Mouse (Mus musculus) liver, embryonic 12.5 days (tissue): Measurements from ENCODE around the gene Mgat4c. TPM values are rescaled to one million over a fixed set of nuclear protein-coding genes. Genes with fewer than 3 reads are reported as not detected.

ENCODE experiments used
- ATAC-seq: fragments of 200-750 bp; cut with Nextera tagmentation; 2 replicates; pipeline ENCODE4 v1.8.0; 2017; ENCODE audit warnings: moderate number of reproducible peaks, mild to moderate bottlenecking, moderate library complexity
- H3K27ac ChIP-seq: fragments of 300-500 bp; sonication (generic); 2 replicates; pipeline ENCODE4 v1.5.1; 2016; ENCODE audit warnings: mild to moderate bottlenecking
- H3K27me3 ChIP-seq: fragments of 300-500 bp; sonication (generic); replicated peaks from 2 replicates; pipeline ENCODE4 v1.6.1; 2016; ENCODE audit warnings: mild to moderate bottlenecking, moderate library complexity
- H3K36me3 ChIP-seq: fragments of 300-500 bp; sonication (generic); 2 replicates; pipeline ENCODE4 v1.6.1; 2016; ENCODE audit warnings: mild to moderate bottlenecking, moderate library complexity
- H3K4me1 ChIP-seq: fragments of 300-500 bp; sonication (generic); 2 replicates; pipeline ENCODE4 v1.6.1; 2016
- H3K4me2 ChIP-seq: fragments of 300-500 bp; sonication (generic); 2 replicates; pipeline ENCODE4 v1.6.1; 2016; ENCODE audit warnings: mild to moderate bottlenecking, moderate library complexity
- H3K4me3 ChIP-seq: fragments of 300-500 bp; sonication (generic); 2 replicates; pipeline ENCODE4 v1.5.1; 2016; ENCODE audit warnings: mild to moderate bottlenecking, moderate library complexity
- H3K9ac ChIP-seq: fragments of 300-500 bp; sonication (generic); 2 replicates; pipeline ENCODE4 v1.6.1; 2016; ENCODE audit warnings: mild to moderate bottlenecking, moderate library complexity
- H3K9me3 ChIP-seq: fragments of 300-500 bp; sonication (generic); replicated peaks from 2 replicates; pipeline ENCODE4 v1.6.1; 2016; ENCODE audit warnings: mild to moderate bottlenecking, moderate library complexity
- WGBS: fragments of 180-500 bp; shearing (Covaris S2); methylation state at CpG from one replicate; pipeline ENCODE4 v1.1.7; 2016; ENCODE audit not compliant: insufficient replicate concordance; 5-methylcytosine and 5-hydroxymethylcytosine counted together
- polyA plus RNA-seq: library from polyadenylated mRNA; unstranded; fragments of >200 nt; fragmentation: Nextera tagmentation; extraction: Ambion mirVana; gene quantifications from 2 replicates; pipeline ENCODE4 v1.2.1, GENCODE M21; 2016

The Mgat4c gene
- polyA plus RNA-seq, 1 experiment from 2014 or later: not detected

- no peaks in the 10 kb centered on the region for H3K4me1 ChIP-seq
- H3K4me2 ChIP-seq: no peak overlapping the region
- no peaks in the 10 kb centered on the region for H3K27me3 ChIP-seq
- no peaks in the 10 kb centered on the region for H3K9me3 ChIP-seq
- no peak for ATAC-seq
- no peak overlapping the region for H3K27ac ChIP-seq
- no peak overlapping the region for H3K4me3 ChIP-seq
- WGBS: 29% methylated on average over 1 of the region's 1 CpGs
- H3K36me3 ChIP-seq: no peaks in the 10 kb centered on the region
- H3K9ac ChIP-seq: no peak overlapping the region
Measured at GRCm38 (mm10) chr10:102155853-102156252, 474.6 kb downstream of the Mgat4c start.

- Histone ChIP-seq H3K36me3 (no peaks in the 10 kb centered on the region), H3K9ac (no peak overlapping the region), H3K9me3 (no peaks in the 10 kb centered on the region), H3K4me2 (peak overlapping the region; percentile 6; the same call in 1 of the 2 replicates), H3K27ac (no peak overlapping the region), H3K27me3 (no peaks in the 10 kb centered on the region), H3K4me1 (no peaks in the 10 kb centered on the region), H3K4me3 (no peak overlapping the region)
- ATAC-seq: no peak
- 49% methylated on average over 12 of the region's 12 CpGs for WGBS
Measured at GRCm38 (mm10) chr10:102158809-102159208, 477.5 kb downstream of the Mgat4c start.

- Histone ChIP-seq H3K4me3 (no peak overlapping the region), H3K27ac (no peak overlapping the region), H3K9me3 (no peaks in the 10 kb centered on the region), H3K4me1 (no peaks in the 10 kb centered on the region), H3K4me2 (no peak overlapping the region), H3K27me3 (no peaks in the 10 kb centered on the region), H3K36me3 (no peaks in the 10 kb centered on the region), H3K9ac (no peak overlapping the region)
- ATAC-seq: no peak
- WGBS: 56% methylated on average over 3 of the region's 3 CpGs
Measured at GRCm38 (mm10) chr10:102184726-102185125, 503.4 kb downstream of the Mgat4c start.

GRCm38 (mm10) chr10:102191646-102192045, 510.4 kb downstream of the Mgat4c start:
- Histone ChIP-seq H3K4me1 (no peaks in the 10 kb centered on the region), H3K36me3 (no peaks in the 10 kb centered on the region), H3K9ac (no peak overlapping the region), H3K4me3 (no peak overlapping the region), H3K4me2 (no peak overlapping the region), H3K27me3 (no peaks in the 10 kb centered on the region), H3K27ac (no peak overlapping the region), H3K9me3 (no peaks in the 10 kb centered on the region)
- WGBS: 70% methylated on average over 1 of the region's 1 CpGs
- no peak for ATAC-seq

- H3K9me3 ChIP-seq: no peaks in the 10 kb centered on the region
- no peak overlapping the region for H3K4me2 ChIP-seq
- no peak overlapping the region for H3K9ac ChIP-seq
- H3K27ac ChIP-seq: no peak overlapping the region
- H3K27me3 ChIP-seq: no peaks in the 10 kb centered on the region
- H3K4me1 ChIP-seq: no peaks in the 10 kb centered on the region
- H3K36me3 ChIP-seq: no peaks in the 10 kb centered on the region
- 77% methylated on average over 4 of the region's 4 CpGs for WGBS
- no peak for ATAC-seq
- no peak overlapping the region for H3K4me3 ChIP-seq
Measured at GRCm38 (mm10) chr10:102196850-102197249, 515.6 kb downstream of the Mgat4c start.

GRCm38 (mm10) chr10:102238558-102239211, 557.4 kb downstream of the Mgat4c start:
- Histone ChIP-seq H3K9me3 (no peaks in the 10 kb centered on the region), H3K4me2 (no peak overlapping the region), H3K9ac (no peak overlapping the region), H3K27me3 (no peaks in the 10 kb centered on the region), H3K27ac (no peak overlapping the region), H3K36me3 (no peaks in the 10 kb centered on the region), H3K4me1 (no peaks in the 10 kb centered on the region), H3K4me3 (no peak overlapping the region)
- ATAC-seq: no peak
- 73% methylated on average over 6 of the region's 6 CpGs for WGBS

GRCm38 (mm10) chr10:102243897-102244296, 562.6 kb downstream of the Mgat4c start:
- no peaks in the 10 kb centered on the region for H3K36me3 ChIP-seq
- no peak overlapping the region for H3K9ac ChIP-seq
- H3K4me3 ChIP-seq: no peak overlapping the region
- H3K27ac ChIP-seq: no peak overlapping the region
- H3K4me2 ChIP-seq: no peak overlapping the region
- H3K9me3 ChIP-seq: no peaks in the 10 kb centered on the region
- no peaks in the 10 kb centered on the region for H3K27me3 ChIP-seq
- no peak for ATAC-seq
- H3K4me1 ChIP-seq: no peaks in the 10 kb centered on the region

GRCm38 (mm10) chr10:102244601-102245000, 563.3 kb downstream of the Mgat4c start:
- Histone ChIP-seq H3K4me3 (no peak overlapping the region), H3K4me2 (no peak overlapping the region), H3K9me3 (no peaks in the 10 kb centered on the region), H3K9ac (no peak overlapping the region), H3K36me3 (no peaks in the 10 kb centered on the region), H3K4me1 (no peaks in the 10 kb centered on the region), H3K27me3 (no peaks in the 10 kb centered on the region), H3K27ac (no peak overlapping the region)
- 60% methylated on average over 5 of the region's 5 CpGs for WGBS
- ATAC-seq: no peak

- Histone ChIP-seq H3K4me2 (no peak overlapping the region), H3K27ac (no peak overlapping the region), H3K4me1 (no peaks in the 10 kb centered on the region), H3K27me3 (no peaks in the 10 kb centered on the region), H3K9ac (no peak overlapping the region), H3K36me3 (no peaks in the 10 kb centered on the region), H3K9me3 (no peaks in the 10 kb centered on the region), H3K4me3 (no peak overlapping the region)
- ATAC-seq: no peak
- 73% methylated on average over 9 of the region's 9 CpGs for WGBS
Measured at GRCm38 (mm10) chr10:102245269-102245668, 564.0 kb downstream of the Mgat4c start.

GRCm38 (mm10) chr10:102308892-102309479, 627.7 kb downstream of the Mgat4c start:
- no peaks in the 10 kb centered on the region for H3K36me3 ChIP-seq
- H3K4me3 ChIP-seq: no peak overlapping the region
- 69% methylated on average over 5 of the region's 5 CpGs for WGBS
- H3K27me3 ChIP-seq: no peaks in the 10 kb centered on the region
- no peak overlapping the region for H3K4me2 ChIP-seq
- no peak overlapping the region for H3K27ac ChIP-seq
- H3K9ac ChIP-seq: no peak overlapping the region
- no peaks in the 10 kb centered on the region for H3K9me3 ChIP-seq
- H3K4me1 ChIP-seq: no peaks in the 10 kb centered on the region
- no peak for ATAC-seq

GRCm38 (mm10) chr10:102365685-102366381, 684.5 kb downstream of the Mgat4c start:
- Histone ChIP-seq H3K27ac (no peak overlapping the region), H3K4me1 (no peaks in the 10 kb centered on the region), H3K4me3 (no peak overlapping the region), H3K36me3 (no peaks in the 10 kb centered on the region), H3K9ac (no peak overlapping the region), H3K9me3 (no peaks in the 10 kb centered on the region), H3K4me2 (no peak overlapping the region), H3K27me3 (no peaks in the 10 kb centered on the region)
- no peak for ATAC-seq
- 55% methylated on average over 5 of the region's 5 CpGs for WGBS

GRCm38 (mm10) chr10:102370576-102370975, 689.3 kb downstream of the Mgat4c start:
- no peaks in the 10 kb centered on the region for H3K27me3 ChIP-seq
- H3K9me3 ChIP-seq: no peaks in the 10 kb centered on the region
- no peak overlapping the region for H3K4me3 ChIP-seq
- H3K36me3 ChIP-seq: no peaks in the 10 kb centered on the region
- H3K4me2 ChIP-seq: no peak overlapping the region
- H3K9ac ChIP-seq: no peak overlapping the region
- H3K4me1 ChIP-seq: no peaks in the 10 kb centered on the region
- WGBS: 68% methylated on average over 1 of the region's 1 CpGs
- ATAC-seq: no peak
- H3K27ac ChIP-seq: no peak overlapping the region
